Mouse (Mus musculus): ENCODE data around the gene Maml2.

Gene Maml2

GRCm38 (mm10) chr9:13566154-13566885 lies 268.6 kb downstream of the Maml2 start:
- DNase-seq (ENCODE audit: low read depth): no peak

- DNase-seq (ENCODE audit: low read depth): no peak
Measured at GRCm38 (mm10) chr9:13569023-13569422, 271.3 kb downstream of the Maml2 start.

GRCm38 (mm10) chr9:13572847-13573246 lies 275.1 kb downstream of the Maml2 start:
- DNase-seq (ENCODE audit: low read depth): no peak

- no peak for DNase-seq (ENCODE audit: low read depth)
Measured at GRCm38 (mm10) chr9:13574059-13574458, 276.3 kb downstream of the Maml2 start.

- no peak for DNase-seq (ENCODE audit: low read depth)
Measured at GRCm38 (mm10) chr9:13574913-13575312, 277.2 kb downstream of the Maml2 start.

- DNase-seq (ENCODE audit: low read depth): no peak
Measured at GRCm38 (mm10) chr9:13577150-13577549, 279.4 kb downstream of the Maml2 start.

- no peak for DNase-seq (ENCODE audit: low read depth)
Measured at GRCm38 (mm10) chr9:13581184-13581583, 283.4 kb downstream of the Maml2 start.

- DNase-seq (ENCODE audit: low read depth): no peak
Measured at GRCm38 (mm10) chr9:13583952-13584351, 286.2 kb downstream of the Maml2 start.

GRCm38 (mm10) chr9:13584435-13584834 lies 286.7 kb downstream of the Maml2 start:
- no peak for DNase-seq (ENCODE audit: low read depth)

- peak; percentile 37 for DNase-seq (ENCODE audit: low read depth)
Measured at GRCm38 (mm10) chr9:13587085-13587933, 289.6 kb downstream of the Maml2 start.

GRCm38 (mm10) chr9:13588786-13589185 lies 291.0 kb downstream of the Maml2 start:
- DNase-seq (ENCODE audit: low read depth): no peak

- no peak for DNase-seq (ENCODE audit: low read depth)
Measured at GRCm38 (mm10) chr9:13592701-13593100, 294.9 kb downstream of the Maml2 start.

GRCm38 (mm10) chr9:13597736-13598135 lies 300.0 kb downstream of the Maml2 start:
- DNase-seq (ENCODE audit: low read depth): no peak

GRCm38 (mm10) chr9:13598596-13599333 lies 301.0 kb downstream of the Maml2 start:
- no peak for DNase-seq (ENCODE audit: low read depth)

- no peak for DNase-seq (ENCODE audit: low read depth)
Measured at GRCm38 (mm10) chr9:13599334-13599614, 301.5 kb downstream of the Maml2 start.

- no peak for DNase-seq (ENCODE audit: low read depth)
Measured at GRCm38 (mm10) chr9:13599800-13600199, 302.0 kb downstream of the Maml2 start.

GRCm38 (mm10) chr9:13601729-13602128 lies 304.0 kb downstream of the Maml2 start:
- DNase-seq (ENCODE audit: low read depth): no peak

GRCm38 (mm10) chr9:13603533-13604143 lies 305.9 kb downstream of the Maml2 start:
- DNase-seq (ENCODE audit: low read depth): no peak

- DNase-seq (ENCODE audit: low read depth): no peak
Measured at GRCm38 (mm10) chr9:13607609-13608185, 309.9 kb downstream of the Maml2 start.

GRCm38 (mm10) chr9:13608532-13609071 lies 310.8 kb downstream of the Maml2 start:
- no peak for DNase-seq (ENCODE audit: low read depth)

- DNase-seq (ENCODE audit: low read depth): no peak
Measured at GRCm38 (mm10) chr9:13611561-13611960, 313.8 kb downstream of the Maml2 start.

GRCm38 (mm10) chr9:13612371-13612770 lies 314.6 kb downstream of the Maml2 start:
- no peak for DNase-seq (ENCODE audit: low read depth)

All from c-Kit-positive CD71-negative TER-119-negative erythroid progenitor cells, embryonic 14.5 days (primary cell).